Mouse (Mus musculus): ENCODE measurements around the gene Lonrf3.

DNA sequence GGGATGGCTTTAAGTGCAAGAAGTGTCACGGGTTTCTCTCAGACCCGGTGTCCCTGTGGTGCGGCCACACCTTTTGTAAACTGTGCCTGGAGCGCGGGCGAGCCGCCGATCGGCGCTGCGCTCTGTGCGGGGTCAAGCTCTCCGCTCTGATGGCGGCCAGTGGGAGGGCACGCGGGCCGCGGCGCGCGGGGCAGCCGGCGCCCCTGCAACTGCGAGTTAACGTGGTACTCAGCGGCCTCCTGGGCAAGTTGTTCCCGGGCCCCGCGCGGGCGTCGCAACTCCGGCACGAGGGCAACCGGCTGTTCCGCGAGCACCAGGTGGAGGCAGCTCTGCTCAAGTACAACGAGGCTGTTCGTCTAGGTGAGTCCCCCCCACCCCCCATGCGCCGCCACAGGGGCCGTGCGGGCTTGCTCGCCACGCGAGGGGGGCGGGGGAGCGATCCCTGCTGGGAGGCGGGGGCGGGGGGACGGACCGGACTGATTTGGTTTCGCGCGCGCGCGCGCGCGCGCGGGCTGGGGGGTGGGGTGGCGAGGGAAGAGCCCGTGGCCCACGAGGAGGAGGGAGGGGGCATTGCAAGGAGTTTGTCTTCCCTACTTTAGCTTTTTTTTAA is 992 bp downstream of the Lonrf3 start:
- no peak for TF ChIP-seq CTCF (IDR thresholded peaks at IDR 0.05; ENCODE audit: control insufficient read depth, insufficient read depth, insufficient replicate concordance, low read depth, low read length)
- 0 out of 2 replicates have a peak, but pooled peaks have one; percentile 6 for TF ChIP-seq POLR2A (IDR thresholded peaks at IDR 0.05; ENCODE audit: control insufficient read depth, low read depth, low read length)

Measured in testis, adult 2 months (tissue).